Mouse (Mus musculus) spleen, adult 18-20 months (tissue): ENCODE data around the gene Nckap5l.
"Not testable (repeated sequence)": the region's sequence is repeated elsewhere in the genome, so short reads cannot be mapped to it uniquely, and the experiment has no call there.

ENCODE experiments used
- DNase-seq, 2 experiments: peaks; one replicate each; pipeline ENCODE4 v3.0.0; 2022; ENCODE audit warnings: mixed read lengths in 2 of 2

Nckap5l gene

GRCm38 (mm10) chr15:99469067-99469466 is 11.5 kb upstream of the Nckap5l start:
- peak in 1 of 2 experiments; percentile 44 for DNase-seq

DNA sequence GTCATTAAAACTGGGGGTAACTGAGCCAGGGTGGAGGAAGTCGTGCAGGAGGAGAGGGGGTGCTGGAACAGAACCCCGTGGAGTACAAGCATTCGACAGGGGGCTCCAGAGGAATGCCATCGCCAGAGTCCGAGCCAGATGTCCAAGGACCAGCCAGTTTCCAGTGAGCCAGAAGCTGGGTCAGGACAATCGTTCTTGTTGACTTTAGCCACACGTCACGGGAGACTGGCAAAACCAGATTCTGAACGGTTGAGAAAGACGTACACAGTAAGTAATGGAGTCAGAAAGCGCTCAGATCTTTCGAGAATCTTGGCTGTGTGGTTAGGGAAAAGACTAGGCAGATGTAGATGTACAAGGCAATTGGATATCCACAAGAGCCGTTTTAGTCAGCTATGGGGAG is 5.6 kb upstream of the Nckap5l start:
- DNase-seq: no peak

- DNase-seq: peak; percentile 29 to 43
Measured at GRCm38 (mm10) chr15:99456963-99457605, 464 bp downstream of the Nckap5l start.

DNA sequence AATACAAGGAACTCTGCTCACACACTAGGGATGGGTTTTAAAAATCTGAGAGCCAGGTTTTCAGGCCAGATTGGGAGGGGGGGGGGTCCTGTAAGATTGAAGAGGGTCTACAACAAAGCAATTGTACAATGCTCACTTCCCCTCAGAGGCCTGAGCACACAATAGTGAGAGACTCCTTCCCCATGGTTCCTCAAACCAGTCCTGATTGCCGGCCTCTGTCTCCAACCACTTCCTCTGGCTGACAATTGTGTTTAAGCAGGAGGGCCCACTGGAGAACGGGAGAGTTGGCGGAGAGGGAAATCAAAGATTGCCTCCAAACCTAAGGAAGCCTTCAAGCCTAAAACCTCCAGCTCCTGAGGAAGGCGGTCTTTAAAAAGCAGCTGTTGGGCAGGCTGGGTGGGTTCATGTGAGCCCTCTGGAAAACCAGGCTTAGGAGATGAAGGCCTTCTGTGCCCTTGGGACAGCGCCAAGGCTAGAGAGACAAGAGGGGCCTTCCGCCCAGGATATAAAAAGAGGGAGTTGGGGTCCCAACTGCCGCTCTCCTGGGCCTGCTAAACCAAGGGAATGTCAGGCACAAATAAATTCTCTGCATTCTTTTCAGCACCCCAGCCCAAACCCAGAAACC is 1.1 kb downstream of the Nckap5l start:
- no peak for DNase-seq

DNA sequence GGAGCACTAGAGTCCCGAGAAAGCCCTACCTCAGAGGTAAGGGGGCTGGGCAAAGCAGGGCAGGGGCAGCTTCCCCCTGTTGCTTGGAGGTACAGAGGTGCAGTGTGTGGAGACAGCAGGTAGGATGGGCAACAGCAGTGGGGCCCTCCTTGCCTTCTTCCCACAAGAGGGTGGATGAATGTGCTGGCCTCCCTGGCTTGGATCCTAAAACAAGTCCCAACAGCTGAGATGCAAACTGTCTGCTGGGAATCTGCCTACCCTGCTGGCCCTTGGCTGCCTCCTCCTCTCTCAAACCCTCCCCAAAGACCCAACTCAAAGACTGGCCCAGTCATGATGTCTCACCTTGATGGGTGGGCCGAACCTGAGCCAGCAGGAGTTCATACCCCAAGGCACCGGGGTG is 2.1 kb downstream of the Nckap5l start:
- DNase-seq: no peak

DNA sequence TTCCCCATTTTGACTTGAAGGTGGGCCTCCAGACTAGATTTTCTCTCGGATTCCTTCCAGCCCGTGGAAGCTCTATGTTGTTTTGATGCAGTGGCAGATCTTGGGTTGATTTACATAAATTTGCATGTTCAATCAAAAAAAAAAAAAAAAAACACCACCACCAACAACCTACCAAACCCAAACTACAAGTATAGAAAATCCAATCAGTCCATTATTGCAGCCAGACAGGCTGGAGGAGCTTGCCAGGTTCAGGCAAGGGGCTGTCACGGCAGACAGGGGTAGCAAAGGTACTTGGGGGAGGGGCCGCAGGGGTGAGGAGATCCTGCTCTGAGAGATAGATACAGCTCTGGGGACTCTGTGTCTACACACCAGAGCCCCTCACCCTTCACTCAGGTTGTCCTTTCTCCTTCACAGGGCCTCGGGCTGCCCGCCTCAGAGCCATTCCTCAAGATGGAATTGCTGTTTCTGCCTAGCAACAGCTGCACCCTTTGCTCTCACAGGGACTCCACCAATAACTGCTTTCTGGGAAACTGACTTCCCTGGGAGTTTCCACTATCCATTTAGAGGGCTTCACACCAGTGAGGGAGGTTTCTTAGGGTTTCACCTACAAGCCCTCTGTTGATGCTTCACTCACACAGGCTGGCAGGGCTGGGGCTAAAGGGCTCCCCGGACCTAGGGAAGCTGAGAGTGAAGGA is 2.8 kb downstream of the Nckap5l start:
- DNase-seq: no peak

- no peak for DNase-seq
Measured at GRCm38 (mm10) chr15:99453153-99453900, 4.2 kb downstream of the Nckap5l start.

DNA sequence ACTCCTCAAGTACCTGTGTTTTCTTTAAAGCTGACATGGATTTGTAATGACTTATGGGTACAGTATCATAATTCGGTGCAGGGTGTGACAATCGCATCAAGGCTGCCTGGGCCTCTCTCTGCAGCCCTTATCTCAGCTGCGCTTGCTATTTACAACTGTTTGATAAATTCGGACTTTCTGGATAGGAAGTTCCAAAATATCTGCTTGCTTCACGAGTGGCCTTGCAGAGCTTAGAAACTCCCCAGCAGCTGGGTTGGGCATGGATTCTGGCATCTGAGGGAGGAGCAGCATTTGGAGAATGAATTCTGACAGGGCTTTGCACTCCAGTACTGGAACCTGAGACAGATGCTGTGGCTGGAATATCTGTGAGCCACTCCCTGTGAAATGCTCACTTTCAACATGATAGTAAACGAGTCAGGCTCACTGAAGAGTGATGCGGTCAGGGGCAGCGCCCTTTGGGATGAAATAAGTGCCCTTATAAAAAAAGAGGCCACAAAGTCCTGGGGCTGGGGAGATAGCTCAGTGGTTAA is 7.7 kb downstream of the Nckap5l start:
- DNase-seq: no peak

DNA sequence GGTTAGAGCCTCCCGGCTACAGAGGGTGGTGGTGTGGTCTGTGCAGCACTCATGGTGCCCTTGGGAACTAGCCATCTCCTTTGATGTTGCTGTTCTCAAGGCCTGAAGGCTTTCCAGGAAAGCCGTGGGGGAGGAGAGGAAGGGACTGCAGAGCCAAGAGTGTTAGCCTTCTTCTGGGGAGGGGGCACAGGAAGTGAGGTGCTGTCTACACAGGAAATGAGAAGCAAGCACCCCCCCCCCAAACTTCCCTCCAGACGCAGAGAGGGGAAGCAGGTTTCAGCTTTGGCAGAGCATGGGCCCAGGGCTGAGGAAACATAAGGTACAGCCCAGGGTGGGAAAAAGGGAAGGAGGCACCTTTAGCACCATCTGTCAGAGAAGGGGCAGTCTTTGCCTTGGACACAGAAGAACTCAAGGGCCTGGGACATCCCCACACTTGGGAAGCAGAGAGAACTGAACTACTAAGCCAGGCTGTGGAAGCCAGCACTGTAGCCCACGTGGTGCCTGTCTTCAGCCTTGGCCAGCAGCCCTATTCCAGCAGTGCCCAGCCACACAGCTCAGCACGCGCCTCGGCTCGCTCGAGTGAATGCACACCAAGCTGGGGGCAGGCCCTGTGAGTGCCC is 8.3 kb downstream of the Nckap5l start:
- no peak for DNase-seq

DNA sequence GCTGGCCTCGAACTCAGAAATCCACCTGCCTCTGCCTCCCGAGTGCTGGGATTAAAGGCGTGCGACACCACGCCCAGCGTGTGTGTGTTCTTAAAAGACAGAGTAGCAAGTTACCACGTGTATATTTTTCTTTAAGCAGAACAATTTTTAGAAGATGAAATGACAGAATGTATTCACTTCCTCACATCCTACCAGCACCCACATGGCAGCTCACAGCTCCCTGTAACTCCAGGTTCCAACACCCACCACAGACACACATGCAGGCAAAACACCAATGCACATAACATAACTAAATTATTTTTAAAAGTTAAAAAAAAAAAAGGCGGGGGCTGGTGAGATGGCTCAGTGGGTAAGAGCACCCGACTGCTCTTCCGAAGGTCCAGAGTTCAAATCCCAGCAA is 11.4 kb downstream of the Nckap5l start:
- DNase-seq: not testable (repeated sequence)

GRCm38 (mm10) chr15:99445567-99445966 is 12.0 kb downstream of the Nckap5l start:
- no peak for DNase-seq

- no peak for DNase-seq
Measured at GRCm38 (mm10) chr15:99442358-99442757, 15.2 kb downstream of the Nckap5l start.

DNA sequence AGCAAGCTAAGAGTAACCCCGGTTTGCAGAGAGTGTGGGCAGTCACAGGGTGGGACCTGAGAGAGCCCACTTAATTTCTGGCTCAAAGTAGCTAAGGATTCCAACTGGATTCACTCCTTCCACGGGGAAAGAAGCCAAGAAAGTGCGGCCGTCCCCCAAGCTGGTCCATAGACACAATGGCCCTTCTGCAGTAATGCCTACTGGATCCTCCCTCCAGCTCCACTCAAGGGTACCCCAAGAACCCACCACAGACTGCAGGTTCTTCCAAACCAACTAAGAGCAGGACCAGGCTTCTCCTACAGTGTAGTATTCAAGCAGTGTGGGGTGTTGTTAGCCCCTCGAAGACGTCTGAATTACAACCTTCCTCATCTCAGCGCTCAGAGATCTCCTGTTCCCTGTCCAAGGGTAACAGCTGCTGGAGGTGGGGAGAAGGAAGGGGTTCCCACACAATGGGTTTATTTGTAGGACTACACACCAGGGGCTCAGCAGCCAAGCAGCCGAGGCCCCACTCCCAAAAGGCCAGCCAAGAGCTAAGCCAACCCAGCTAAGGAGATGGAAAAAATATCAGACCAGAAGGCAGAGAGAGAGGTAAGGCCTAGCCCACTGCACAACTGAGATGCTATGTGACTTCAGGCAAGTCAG is 16.6 kb downstream of the Nckap5l start:
- DNase-seq: no peak

DNA sequence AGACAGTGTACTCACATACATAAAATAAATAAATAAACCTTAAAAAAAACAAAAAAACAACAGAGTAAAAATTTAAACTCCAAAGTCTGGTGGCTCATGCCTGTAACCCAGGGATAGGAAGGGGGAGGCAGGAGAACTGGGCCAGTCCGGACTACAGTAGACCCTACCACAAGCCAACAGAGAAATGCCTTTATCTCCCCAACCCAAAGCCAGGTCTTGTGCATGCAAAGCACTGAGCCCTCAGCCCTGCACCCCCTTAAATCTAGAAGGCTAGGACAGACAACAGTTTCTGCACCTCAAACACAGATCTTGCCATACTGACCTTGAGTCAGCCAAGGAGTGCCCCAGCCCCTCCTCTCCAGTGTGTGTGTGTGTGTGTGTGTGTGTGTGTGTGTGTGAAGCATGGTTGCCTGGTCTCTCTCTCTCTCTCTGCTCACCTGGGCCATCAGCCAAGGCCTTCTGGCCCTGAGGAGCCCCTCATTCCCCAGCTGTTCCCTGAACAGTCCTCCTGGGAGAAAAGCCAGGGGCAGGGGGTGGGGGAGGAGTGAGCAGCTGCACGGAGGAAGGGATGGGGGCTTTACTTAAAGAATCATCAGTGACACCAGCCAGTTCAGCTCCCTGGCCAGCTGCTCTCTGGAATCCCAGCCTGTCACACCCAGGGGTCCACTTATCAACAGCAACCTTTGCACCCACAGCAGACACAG is 17.3 kb downstream of the Nckap5l start:
- no peak for DNase-seq

GRCm38 (mm10) chr15:99438966-99439698 is 18.4 kb downstream of the Nckap5l start:
- DNase-seq: no peak

DNA sequence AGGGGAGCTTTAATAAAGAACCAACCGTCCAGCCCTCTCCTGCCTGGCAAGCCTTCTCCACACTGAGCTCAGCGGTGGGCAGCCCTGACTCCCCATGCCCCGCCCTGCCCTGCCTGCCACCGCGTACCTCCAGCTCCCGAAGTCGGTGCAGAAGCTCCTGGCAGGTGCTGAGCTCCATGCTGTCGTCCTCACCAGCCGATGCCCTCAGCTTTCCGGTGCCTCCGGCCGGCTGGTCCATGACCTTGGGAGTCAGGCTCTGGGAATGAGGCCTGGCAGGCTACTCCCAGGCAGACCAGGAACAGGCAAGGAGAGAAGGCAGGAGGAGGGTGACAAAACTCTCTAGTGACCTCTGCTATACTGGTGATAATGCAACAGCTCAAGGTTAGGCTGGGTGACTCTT is 23.6 kb downstream of the Nckap5l start:
- no peak for DNase-seq

DNA sequence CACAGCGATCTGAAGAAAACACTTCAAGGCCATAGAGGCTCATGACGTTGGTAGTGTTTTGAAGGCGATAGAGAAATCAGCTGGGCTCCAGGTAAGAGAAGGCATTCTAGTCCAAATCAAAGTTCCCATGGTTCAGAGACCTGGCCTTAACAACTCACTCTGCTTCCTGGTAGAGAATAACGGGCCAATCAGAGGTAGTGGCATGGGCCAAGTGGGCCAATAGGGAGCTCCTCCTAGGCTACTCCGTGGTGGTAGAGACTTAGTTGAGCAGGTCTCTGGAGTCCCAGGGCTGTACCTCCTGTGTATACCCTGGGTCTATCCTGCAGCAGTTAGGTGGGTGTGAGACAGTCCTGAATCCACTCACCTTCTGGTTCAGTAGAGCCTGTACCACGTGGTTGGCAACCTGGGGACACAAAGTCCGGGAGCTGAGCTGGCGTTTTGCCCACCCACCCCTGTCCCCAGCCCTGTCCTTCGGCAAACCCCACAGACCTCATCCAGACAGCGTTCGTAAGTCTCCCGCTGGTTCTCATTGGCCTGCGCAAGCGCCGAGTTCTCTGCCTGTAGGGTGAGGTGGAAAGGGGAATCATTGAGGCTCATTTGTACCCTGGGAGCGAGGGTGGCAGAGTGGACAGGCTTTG is 24.3 kb downstream of the Nckap5l start:
- no peak for DNase-seq

DNA sequence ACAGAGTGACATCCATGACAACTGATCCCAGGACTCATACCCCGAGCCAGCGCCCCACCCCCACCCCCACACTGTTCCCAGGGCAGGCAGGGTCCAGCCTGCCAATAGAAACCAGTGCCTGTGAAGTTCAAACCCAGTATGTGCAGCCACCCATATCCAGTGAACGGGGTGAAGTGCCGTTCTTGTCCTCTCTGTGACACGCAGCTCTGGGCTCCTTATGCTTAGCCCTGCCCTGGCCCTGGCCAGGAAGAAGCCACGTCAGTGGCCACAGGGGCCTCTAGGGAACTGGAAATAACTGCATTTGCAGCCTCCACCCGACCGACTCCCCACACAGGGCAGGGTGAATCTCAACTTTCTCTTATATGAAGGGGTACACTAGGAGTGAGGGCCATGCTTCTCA is 25.6 kb downstream of the Nckap5l start:
- DNase-seq: no peak

DNA sequence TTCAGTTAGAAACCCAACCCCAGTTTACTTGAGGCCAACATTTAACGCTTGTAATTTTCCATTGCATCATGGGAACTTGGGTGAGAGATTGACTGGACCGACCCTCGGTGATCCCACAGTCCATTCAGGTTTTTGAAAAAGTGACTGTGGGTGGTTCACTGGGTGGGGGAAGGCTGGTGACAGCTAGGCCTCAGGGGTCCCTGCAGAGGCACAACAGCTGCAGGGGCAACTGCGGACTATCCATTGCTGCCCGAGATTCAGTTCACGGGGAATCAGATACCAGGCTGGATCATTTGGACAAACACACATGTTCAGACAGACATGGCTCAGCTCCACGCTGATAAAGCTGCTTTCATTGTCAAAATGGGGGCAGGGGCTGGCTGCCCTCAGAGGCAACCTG is 26.0 kb downstream of the Nckap5l start:
- no peak for DNase-seq

DNA sequence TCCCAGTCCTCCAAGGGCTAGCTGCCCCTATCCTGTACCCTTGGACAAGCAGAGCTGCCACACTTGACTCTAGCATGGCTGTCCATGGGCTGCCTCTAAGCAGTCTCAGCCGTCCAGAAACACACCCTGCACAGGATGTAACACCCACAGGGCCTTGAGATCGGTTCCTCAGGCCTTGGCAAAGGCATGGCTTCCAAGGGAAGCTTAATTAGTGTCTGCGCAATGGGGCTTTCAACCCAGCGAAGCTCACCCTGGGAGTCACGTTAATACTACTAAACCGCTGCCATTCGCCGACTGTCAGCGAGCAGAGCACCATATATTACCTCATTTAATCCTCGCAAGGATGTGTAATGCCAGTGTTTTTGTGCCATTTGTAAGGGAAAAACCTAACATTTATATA is 26.5 kb downstream of the Nckap5l start:
- DNase-seq: no peak
